Mouse (Mus musculus) stomach, postnatal 0 days (tissue): ENCODE measurements around the gene Inha. TPM values are rescaled to one million over a fixed set of nuclear protein-coding genes. Genes with fewer than 3 reads are reported as not detected.

Experiments
- ATAC-seq: fragments of 200-750 bp; cut with Nextera tagmentation; 2 replicates; pipeline ENCODE4 v1.8.0; 2017; ENCODE audit not compliant: low FRiP score, low TSS enrichment
- DNase-seq: peaks from one replicate; pipeline ENCODE4 v3.0.0-alpha.2; 2016; ENCODE audit warnings: low spot score
- H3K27ac ChIP-seq: fragments of 300-500 bp; sonication (generic); replicated peaks from 2 replicates; pipeline ENCODE4 v1.5.1; 2014; ENCODE audit warnings: mild to moderate bottlenecking, control low read depth
- H3K27me3 ChIP-seq: fragments of 300-500 bp; sonication (generic); 2 replicates; pipeline ENCODE4 v1.6.1; 2014; ENCODE audit warnings: low read length; ENCODE audit not compliant: control insufficient read depth, insufficient read depth
- H3K36me3 ChIP-seq: fragments of 300-500 bp; sonication (generic); 2 replicates; pipeline ENCODE4 v1.6.1; 2014; ENCODE audit warnings: low read length, mixed read lengths; ENCODE audit not compliant: control insufficient read depth, insufficient read depth
- H3K4me1 ChIP-seq: fragments of 300-500 bp; sonication (generic); replicated peaks from 2 replicates; pipeline ENCODE4 v1.6.1; 2014; ENCODE audit warnings: antibody characterized with exemption; ENCODE audit not compliant: control insufficient read depth, insufficient read depth
- H3K4me2 ChIP-seq: fragments of 300-500 bp; sonication (generic); replicated peaks from 2 replicates; pipeline ENCODE4 v1.6.1; 2014; ENCODE audit warnings: low read depth, mild to moderate bottlenecking, control low read depth, moderate library complexity
- H3K4me3 ChIP-seq: fragments of 300-500 bp; sonication (generic); 2 replicates; pipeline ENCODE4 v1.5.1; 2014; ENCODE audit warnings: low read depth, low read length, control low read depth
- H3K9ac ChIP-seq: fragments of 300-500 bp; sonication (generic); 2 replicates; pipeline ENCODE4 v1.6.1; 2014; ENCODE audit warnings: mild to moderate bottlenecking, low read length, control low read depth, mixed read lengths
- H3K9me3 ChIP-seq: fragments of 300-500 bp; sonication (generic); 2 replicates; pipeline ENCODE4 v1.6.1; 2016; ENCODE audit warnings: low read length; ENCODE audit not compliant: control insufficient read depth
- CTCF ChIP-seq: IDR thresholded peaks from 2 replicates; pipeline ENCODE4 v1.5.1; 2016; ENCODE audit warnings: antibody characterized with exemption, low read depth, mild to moderate bottlenecking, moderate library complexity
- EP300 ChIP-seq: optimal IDR thresholded peaks from 2 replicates; pipeline ENCODE3; 2016; ENCODE audit warnings: antibody characterized with exemption
- WGBS: fragments of 180-500 bp; shearing (Covaris S2); extraction: QIAGEN DNeasy Blood & Tissue Kit; methylation state at CpG from one replicate; pipeline ENCODE4 v1.1.7; 2014; 5-methylcytosine and 5-hydroxymethylcytosine counted together
- polyA plus RNA-seq: library from polyadenylated mRNA; unstranded; fragments of >200 nt; fragmentation: Nextera tagmentation; extraction: Ambion mirVana; gene quantifications from 2 replicates; pipeline ENCODE4 v1.2.1, GENCODE M21; 2015

Gene Inha
- polyA plus RNA-seq, 1 experiment from 2014 or later = 4.7 TPM

DNA sequence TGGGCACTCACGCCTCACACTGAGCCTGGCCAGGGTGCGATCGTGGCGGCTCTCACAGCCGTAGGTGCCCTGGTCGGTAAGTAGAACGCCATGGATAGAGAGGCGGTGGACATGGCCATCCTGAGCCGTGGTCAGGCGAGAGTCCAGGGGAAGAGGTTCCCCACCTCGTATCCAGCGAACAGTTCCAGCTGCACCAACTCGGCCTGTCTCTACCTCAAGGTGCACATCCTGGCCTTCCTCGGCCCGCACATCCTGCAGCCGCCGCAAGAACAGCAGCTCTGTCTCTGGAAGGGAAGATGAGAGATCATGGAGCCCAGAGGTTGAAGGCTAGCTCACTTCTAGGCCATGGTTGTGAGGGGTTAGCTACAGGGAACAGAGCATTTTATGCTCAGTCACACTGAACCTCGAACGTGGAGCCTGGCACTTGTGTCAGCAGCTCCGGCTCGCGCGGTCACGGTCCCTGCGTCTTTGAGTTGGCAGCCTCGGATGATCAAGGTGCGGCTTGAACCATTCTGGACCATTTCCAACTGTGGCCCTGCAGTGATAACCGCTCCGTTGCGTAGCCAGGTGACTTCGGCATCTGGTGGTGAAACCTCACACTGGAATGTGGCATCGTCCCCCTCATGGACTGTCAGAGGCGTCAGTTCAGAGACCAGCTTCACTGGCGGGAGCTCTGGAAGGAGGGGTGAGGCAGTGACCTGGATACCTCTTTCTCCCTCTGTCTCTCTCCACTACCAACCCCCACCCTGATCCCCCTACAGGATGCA, 15.9 kb upstream of the Inha start:
- TF ChIP-seq EP300 (no peak), CTCF (no peak)
- H3K4me1 ChIP-seq = peaks cover 3% of the 10 kb centered on the region; the same call in 1 of the 2 replicates
- peaks cover 2% of the 10 kb centered on the region; the same call in 1 of the 2 replicates for H3K27me3 ChIP-seq
- DNase-seq (no peak), ATAC-seq (no peak)
- no peak overlapping the region for H3K4me2 ChIP-seq
- H3K36me3 ChIP-seq = peaks cover 7% of the 10 kb centered on the region; the same call in 1 of the 2 replicates
- H3K4me3 ChIP-seq = no peak overlapping the region
- H3K27ac ChIP-seq = no peak overlapping the region
- H3K9ac ChIP-seq = no peak overlapping the region
- no peaks in the 10 kb centered on the region for H3K9me3 ChIP-seq
- WGBS = 92% methylated on average over 34 of the region's 34 CpGs

DNA sequence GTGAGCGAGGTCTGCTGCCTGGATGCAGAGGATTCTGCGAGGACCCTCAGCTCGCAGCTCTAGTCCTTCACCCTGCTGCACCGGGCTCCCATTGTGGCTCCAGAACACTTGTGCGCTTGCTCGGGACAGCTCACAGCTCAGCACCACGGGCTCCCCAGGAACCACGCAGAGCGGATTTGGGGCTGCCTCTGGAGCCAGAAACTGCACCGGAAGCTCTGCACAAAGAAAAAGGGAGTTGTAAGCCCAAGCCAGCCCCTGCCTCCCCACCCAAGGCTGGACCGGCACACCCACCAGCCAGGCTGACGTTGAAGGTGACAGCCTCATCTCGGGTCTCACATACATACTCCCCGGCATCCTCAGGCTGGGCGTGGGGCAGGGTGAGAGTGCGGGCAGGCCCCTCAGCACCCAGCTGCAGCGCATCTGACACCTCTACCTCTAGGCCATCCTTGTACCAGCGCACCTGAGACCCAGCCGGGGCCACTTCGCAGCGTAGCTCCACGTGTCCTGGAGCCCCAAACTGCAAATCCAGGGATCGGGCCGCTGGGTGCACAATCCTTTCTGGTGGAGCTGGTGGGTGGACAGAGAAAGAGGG, 14.2 kb upstream of the Inha start:
- H3K4me3 ChIP-seq = no peak overlapping the region
- peaks cover 7% of the 10 kb centered on the region; the same call in 1 of the 2 replicates for H3K36me3 ChIP-seq
- ATAC-seq (no peak), DNase-seq (no peak)
- no peaks in the 10 kb centered on the region; the same call in 1 of the 2 replicates for H3K27me3 ChIP-seq
- 66% methylated on average over 24 of the region's 24 CpGs for WGBS
- no peak overlapping the region for H3K27ac ChIP-seq
- TF ChIP-seq CTCF = no peak
- TF ChIP-seq EP300 = no peak
- H3K9me3 ChIP-seq = no peaks in the 10 kb centered on the region
- no peaks in the 10 kb centered on the region for H3K4me1 ChIP-seq
- H3K9ac ChIP-seq = no peak overlapping the region
- no peak overlapping the region for H3K4me2 ChIP-seq

DNA sequence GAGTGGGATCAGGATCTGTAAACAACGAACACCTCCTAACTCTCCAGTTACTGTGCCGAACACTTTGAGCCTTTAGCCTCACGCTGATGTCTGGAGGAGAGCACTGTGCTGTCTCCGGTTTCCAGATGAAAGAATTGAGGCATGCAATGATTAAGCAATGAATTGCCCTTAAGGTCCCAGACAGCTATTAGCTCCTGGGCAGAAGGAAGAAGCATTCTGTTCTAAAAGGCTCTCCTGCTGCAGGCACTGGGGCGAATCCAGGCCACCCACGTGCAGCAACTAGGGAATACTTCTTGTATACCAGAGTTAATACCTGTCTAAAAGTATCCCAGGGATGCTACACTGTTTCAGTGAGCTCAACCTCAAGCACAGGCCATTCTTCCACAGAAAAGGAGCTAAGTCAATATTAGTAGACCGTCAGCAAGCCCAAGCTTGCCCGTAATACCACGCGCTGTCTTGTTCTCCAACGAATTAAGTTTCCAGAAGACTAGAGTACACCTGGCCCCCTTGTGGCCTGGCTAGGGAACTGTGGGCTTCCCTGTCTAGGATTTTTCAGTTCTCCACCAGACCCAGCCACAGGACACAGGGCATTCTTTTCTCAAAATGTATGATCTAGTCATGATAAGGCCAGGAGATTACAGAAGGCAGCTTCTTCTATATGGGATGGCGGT, 11.9 kb upstream of the Inha start:
- Histone ChIP-seq H3K9me3 (no peaks in the 10 kb centered on the region), H3K4me1 (no peaks in the 10 kb centered on the region), H3K27ac (no peak overlapping the region), H3K4me2 (no peak overlapping the region), H3K4me3 (no peak overlapping the region), H3K36me3 (peaks cover 14% of the 10 kb centered on the region; the same call in 1 of the 2 replicates), H3K27me3 (no peaks in the 10 kb centered on the region), H3K9ac (no peak overlapping the region)
- ATAC-seq (peak; percentile 70), DNase-seq (peak; percentile 70)
- peak; percentile 88 for TF ChIP-seq CTCF
- no peak for TF ChIP-seq EP300
- 44% methylated on average over 12 of the region's 12 CpGs for WGBS

DNA sequence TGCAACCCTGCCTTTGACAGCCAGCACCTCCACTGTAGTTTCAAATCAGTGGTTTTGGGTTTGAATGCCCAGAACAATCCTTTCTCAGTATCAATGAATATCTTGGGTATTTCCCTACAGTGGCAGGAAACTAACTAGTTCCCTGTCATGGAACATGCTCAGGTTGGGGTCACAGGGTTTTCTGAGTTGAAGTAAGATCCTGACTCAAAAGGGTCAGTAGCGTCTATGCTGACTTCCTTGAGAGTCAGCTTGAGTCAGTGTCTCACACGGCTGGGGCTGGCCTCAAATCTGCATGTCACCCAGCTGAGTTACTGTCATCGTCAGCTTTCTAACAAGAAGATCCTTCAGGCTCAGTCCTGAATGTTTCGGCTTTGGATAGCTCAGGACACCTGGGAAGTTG, 8.0 kb upstream of the Inha start:
- H3K36me3 ChIP-seq = peaks cover 18% of the 10 kb centered on the region
- H3K4me2 ChIP-seq = no peak overlapping the region
- no peaks in the 10 kb centered on the region for H3K4me1 ChIP-seq
- no peak for DNase-seq
- no peaks in the 10 kb centered on the region for H3K27me3 ChIP-seq
- ATAC-seq = no peak
- H3K9me3 ChIP-seq = no peaks in the 10 kb centered on the region
- H3K4me3 ChIP-seq = no peak overlapping the region
- 85% methylated on average over 4 of the region's 4 CpGs for WGBS
- H3K27ac ChIP-seq = no peak overlapping the region
- TF ChIP-seq EP300 (no peak), CTCF (no peak)
- H3K9ac ChIP-seq = no peak overlapping the region

DNA sequence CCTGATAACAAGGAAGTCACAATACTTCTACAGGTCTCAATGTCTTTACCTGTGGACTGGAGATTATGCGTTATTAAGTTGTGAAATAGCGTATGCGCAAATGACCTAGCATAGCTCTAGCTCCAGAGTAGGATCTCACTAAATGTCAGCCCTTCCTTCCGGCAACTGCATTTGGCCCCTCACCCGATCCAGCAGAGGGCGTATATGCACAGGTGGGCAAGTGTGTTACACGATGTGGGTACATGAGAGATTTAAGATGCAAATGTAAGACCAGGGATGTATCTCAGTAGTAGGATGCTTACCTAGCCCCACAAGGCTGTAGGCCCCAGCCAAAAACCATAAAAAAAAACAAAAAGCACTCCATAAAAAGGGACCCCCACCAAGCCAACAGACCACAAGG, 7.4 kb upstream of the Inha start:
- ATAC-seq (no peak), DNase-seq (no peak)
- Histone ChIP-seq H3K27me3 (no peaks in the 10 kb centered on the region), H3K27ac (no peak overlapping the region), H3K4me1 (no peaks in the 10 kb centered on the region), H3K4me3 (no peak overlapping the region), H3K4me2 (no peak overlapping the region), H3K9ac (no peak overlapping the region), H3K36me3 (peaks cover 18% of the 10 kb centered on the region), H3K9me3 (no peaks in the 10 kb centered on the region)
- WGBS = 78% methylated on average over 7 of the region's 7 CpGs
- TF ChIP-seq CTCF (peak; percentile 67), EP300 (no peak)

DNA sequence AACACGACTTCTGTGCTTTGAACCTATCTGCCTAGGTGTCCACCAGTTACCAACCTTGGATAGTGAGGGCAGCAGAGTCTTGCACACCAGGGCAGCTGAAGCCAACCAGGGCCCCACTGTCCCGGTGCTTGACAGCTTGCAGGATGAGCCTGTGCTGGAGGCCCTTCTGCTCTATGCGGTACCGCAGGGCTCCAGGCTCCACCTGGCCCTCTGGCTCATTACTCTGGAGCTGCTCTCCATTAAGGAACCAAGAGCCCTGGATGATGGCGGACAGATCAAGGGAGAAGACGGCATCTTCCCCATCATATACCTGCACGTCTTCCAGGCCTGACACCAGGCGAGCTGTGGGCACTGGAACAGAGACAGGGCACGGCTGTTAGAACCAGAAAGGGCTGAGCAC, 5.0 kb upstream of the Inha start:
- Histone ChIP-seq H3K36me3 (peaks cover 18% of the 10 kb centered on the region), H3K27ac (no peak overlapping the region), H3K4me3 (no peak overlapping the region), H3K27me3 (no peaks in the 10 kb centered on the region), H3K4me1 (no peaks in the 10 kb centered on the region), H3K4me2 (no peak overlapping the region), H3K9me3 (no peaks in the 10 kb centered on the region), H3K9ac (no peak overlapping the region)
- no peak for TF ChIP-seq CTCF
- no peak for TF ChIP-seq EP300
- 96% methylated on average over 9 of the region's 9 CpGs for WGBS
- DNase-seq (no peak), ATAC-seq (no peak)
